Mouse (Mus musculus) right cerebral cortex, postnatal 4 days (tissue): ENCODE data around the gene Mlip.
"Not testable (repeated sequence)": the region's sequence is repeated elsewhere in the genome, so short reads cannot be mapped to it uniquely, and the experiment has no call there.

Experiments used
- DNase-seq: peaks from one replicate; pipeline ENCODE4 v3.0.0-alpha.2; 2022

Mlip gene

GRCm38 (mm10) chr9:77175870-77176269 is 176.9 kb downstream of the Mlip start:
- DNase-seq: no peak

- DNase-seq: no peak
Measured at GRCm38 (mm10) chr9:77172044-77172443, 180.7 kb downstream of the Mlip start.

- DNase-seq: no peak
Measured at GRCm38 (mm10) chr9:77165877-77166276, 186.9 kb downstream of the Mlip start.

- DNase-seq: no peak
Measured at GRCm38 (mm10) chr9:77161764-77162163, 191.0 kb downstream of the Mlip start.

GRCm38 (mm10) chr9:77160277-77160926 is 192.4 kb downstream of the Mlip start:
- DNase-seq: no peak

- DNase-seq: no peak
Measured at GRCm38 (mm10) chr9:77148518-77149257, 204.1 kb downstream of the Mlip start.

- DNase-seq: no peak
Measured at GRCm38 (mm10) chr9:77119735-77120134, 233.0 kb downstream of the Mlip start.

- no peak for DNase-seq
Measured at GRCm38 (mm10) chr9:77096886-77097285, 255.9 kb downstream of the Mlip start.

GRCm38 (mm10) chr9:77083221-77083620 is 269.5 kb downstream of the Mlip start:
- DNase-seq: not testable (repeated sequence)

GRCm38 (mm10) chr9:77071676-77072075 is 281.1 kb downstream of the Mlip start:
- no peak for DNase-seq

- DNase-seq: no peak
Measured at GRCm38 (mm10) chr9:77056611-77057010, 296.2 kb downstream of the Mlip start.

- no peak for DNase-seq
Measured at GRCm38 (mm10) chr9:77054426-77055193, 298.2 kb downstream of the Mlip start.
